ENCODE assay signal across 10 mouse cellular contexts in the genomic region with DNA sequence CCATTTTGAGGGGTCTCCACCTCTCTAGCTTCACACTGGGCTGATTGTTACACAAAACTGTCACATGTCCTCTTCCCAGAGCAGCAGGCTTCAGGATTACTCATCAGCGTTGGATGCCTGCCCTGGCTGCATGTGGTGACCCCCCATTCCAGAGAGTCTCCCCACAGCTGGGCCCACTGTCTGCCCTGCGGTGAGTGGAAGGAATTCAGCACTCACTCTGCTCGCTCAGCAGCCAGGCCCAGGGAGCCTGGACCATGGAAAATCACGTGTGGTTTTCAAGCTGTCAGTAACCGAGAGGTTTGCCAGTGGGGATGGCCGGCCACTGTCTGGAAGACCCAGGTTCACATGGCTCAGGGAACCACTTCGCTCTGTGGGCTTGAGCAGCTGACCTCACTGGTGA. TPM values are rescaled to one million over a fixed set of nuclear protein-coding genes. Genes with fewer than 3 reads are reported as not detected.
DNase-seq lines count a peak whose midpoint lies in the region; ATAC-seq and TF ChIP-seq lines count a peak whose summit lies in the region.
"Had no signal": no experiment of that assay in that cellular context is flagged by ENCODE, and none has a peak within 500 bp of the region (broad histone marks: within the 10 kb centered on the region; RNA-seq: fewer than 3 reads in every experiment).

No protein-coding gene starts in this region.

- no peak overlapping the region for H3K9ac ChIP-seq in hindbrain, postnatal 0 days (replicated peaks; ENCODE audit: low read length)
- H3K9ac ChIP-seq in limb, embryonic 13.5 days, result peak overlapping the region; percentile 21; the same call in 1 of the 2 replicates

- H3K27ac ChIP-seq in gastrocnemius, adult 2 months, result peak overlapping the region; percentile 93
- peak overlapping the region; percentile 33; the same call in 1 of the 2 replicates for H3K27ac ChIP-seq in hindbrain, postnatal 0 days
- peak overlapping the region; percentile 74 for H3K27ac ChIP-seq in limb, embryonic 13.5 days
- H3K27ac ChIP-seq: macrophage had no signal

- H3K4me3 ChIP-seq in C2C12 (ENCODE audit: insufficient read depth, poor library complexity, severe bottlenecking), result no peak overlapping the region
- peak overlapping the region; percentile 36; the same call in 1 of the 2 replicates for H3K4me3 ChIP-seq in gastrocnemius, adult 2 months
- no peak overlapping the region for H3K4me3 ChIP-seq in hindbrain, postnatal 0 days (ENCODE audit: low read length)
- no peak overlapping the region for H3K4me3 ChIP-seq in limb, embryonic 13.5 days

- H3K4me2 ChIP-seq in hindbrain, postnatal 0 days (ENCODE audit: low read depth, low read length), result no peak overlapping the region
- H3K4me2 ChIP-seq in limb, embryonic 13.5 days (replicated peaks), result no peak overlapping the region

- 21% methylated on average over 7 of the region's 7 CpGs for WGBS in hindbrain, postnatal 0 days
- 30% methylated on average over 7 of the region's 7 CpGs for WGBS in limb, embryonic 13.5 days

- DNase-seq in cerebellum, postnatal 10 days, result peak; percentile 77 to 82
- no peak for DNase-seq in cerebellum, adult 9-11 months
- DNase-seq in gastrocnemius, adult 2 months, result peak; percentile 86
- DNase-seq in hindbrain, postnatal 0 days (ENCODE audit: low spot score), result peak; percentile 71
- no peak for DNase-seq in cerebellum, adult 9-10 months

- H3K79me2 ChIP-seq in C2C12 (ENCODE audit: control insufficient read depth, insufficient read depth), result no peaks in the 10 kb centered on the region

- no peaks in the 10 kb centered on the region for H3K27me3 ChIP-seq in C2C12 (ENCODE audit: control insufficient read depth, insufficient read depth, insufficient read length)
- no peaks in the 10 kb centered on the region for H3K27me3 ChIP-seq in hindbrain, postnatal 0 days (ENCODE audit: insufficient read depth, low read length)
- peaks cover 14% of the 10 kb centered on the region for H3K27me3 ChIP-seq in limb, embryonic 13.5 days

- H3K9me3 ChIP-seq in hindbrain, postnatal 0 days (ENCODE audit: low read length), result no peaks in the 10 kb centered on the region
- H3K9me3 ChIP-seq in limb, embryonic 13.5 days, result peaks cover 5% of the 10 kb centered on the region; the same call in 1 of the 2 replicates

- peak overlapping the region; percentile 9 for H3ac ChIP-seq in C2C12 (ENCODE audit: control insufficient read depth, insufficient read length, low read depth)

- TF ChIP-seq CTCF in C2C12 (IDR thresholded peaks at IDR 0.05; ENCODE audit: control insufficient read depth, insufficient read depth, insufficient read length), result no peak
- no peak for TF ChIP-seq CTCF in gastrocnemius, adult 2 months (IDR thresholded peaks at IDR 0.05)
- TF ChIP-seq CTCF in hindbrain, postnatal 0 days (IDR thresholded peaks at IDR 0.05; ENCODE audit: low read depth), result no peak

- no peaks in the 10 kb centered on the region for H3K36me3 ChIP-seq in C2C12 (ENCODE audit: control insufficient read depth, insufficient read depth)
- no peaks in the 10 kb centered on the region for H3K36me3 ChIP-seq in hindbrain, postnatal 0 days (ENCODE audit: insufficient read depth, low read length)
- H3K36me3 ChIP-seq in limb, embryonic 13.5 days, result no peaks in the 10 kb centered on the region

- H3K79me3 ChIP-seq in C2C12 (ENCODE audit: low read depth), result no peaks in the 10 kb centered on the region

- ATAC-seq in hindbrain, postnatal 0 days, result peak; percentile 78
- ATAC-seq in limb, embryonic 13.5 days (ENCODE audit: low FRiP score, low read depth), result peak; percentile 80
- no peak for ATAC-seq in granulocyte monocyte progenitor cell, adult 5-6 weeks (replicated peaks; ENCODE audit: poor library complexity, severe bottlenecking)

- intact Hi-C loops in gastrocnemius, adult 2 months (cut with DNase I), result no loop called here

- peaks cover 6% of the 10 kb centered on the region; the same call in 1 of the 2 replicates for H3K4me1 ChIP-seq in hindbrain, postnatal 0 days (ENCODE audit: insufficient read depth, low read length)
- H3K4me1 ChIP-seq in limb, embryonic 13.5 days, result peaks cover 23% of the 10 kb centered on the region

TF ChIP-seq in C2C12, 6 proteins besides CTCF, POLR2A, EP300 and RAD21:
- TF ChIP-seq CEBPB (IDR thresholded peaks at IDR 0.05; ENCODE audit: low read depth) (peak; percentile 45), MAX (IDR thresholded peaks at IDR 0.05) (peak; percentile 81), FOSL1 (IDR thresholded peaks at IDR 0.05; ENCODE audit: insufficient read depth, low read length, poor library complexity, severe bottlenecking) (peak; percentile 40), MYOD1 (IDR thresholded peaks at IDR 0.05; ENCODE audit: control insufficient read depth, insufficient read length, low read depth) (peak; percentile 74), MYOG (IDR thresholded peaks at IDR 0.05; ENCODE audit: control insufficient read depth, extremely low read depth, insufficient read length) (no peak), USF1 (IDR thresholded peaks at IDR 0.05; ENCODE audit: low read depth) (peak; percentile 89)

RNA-seq across cellular contexts. Expression of a gene that starts 5.8 kb away (rescaled TPM):
- polyA plus RNA-seq in C2C12 (2012; fragmentation: generic; extraction: Trizol), result 121 TPM
- 10 to 100 TPM; 52.8 to 72.3 TPM for total RNA-seq in gastrocnemius, adult 2 months (2021)
- total RNA-seq in hindbrain, postnatal 0 days (2014; rRNA removed), result 21.2 and 24.9 TPM in 2 replicates
- polyA plus RNA-seq in hindbrain, postnatal 0 days (2015; fragmentation: Nextera tagmentation; extraction: Ambion mirVana), result 30.6 and 33.3 TPM in 2 replicates
- polyA plus RNA-seq in limb, embryonic 13.5 days (2015; fragmentation: Nextera tagmentation; extraction: Ambion mirVana), result 36.8 and 38.1 TPM in 2 replicates
- not detected in 2 replicates for total RNA-seq in granulocyte monocyte progenitor cell, adult 5-6 weeks (2014; fragmentation: Nextera tagmentation)
- total RNA-seq in granulocyte monocyte progenitor cell, adult 5-6 weeks (2017), result not detected in 2 replicates
- total RNA-seq: common myeloid progenitor, adult 5-6 weeks had no signal

RNA-seq across cellular contexts. Expression of a gene that starts 18.1 kb away (rescaled TPM):
- 6.8 TPM for polyA plus RNA-seq in C2C12 (2012; fragmentation: generic; extraction: Trizol)
- total RNA-seq in gastrocnemius, adult 2 months (2021), result 1 to 10 TPM; 1.7 to 3.1 TPM
- 4.9 and 14.7 TPM in 2 replicates for total RNA-seq in hindbrain, postnatal 0 days (2014; rRNA removed)
- polyA plus RNA-seq in hindbrain, postnatal 0 days (2015; fragmentation: Nextera tagmentation; extraction: Ambion mirVana), result 6.2 and 7.2 TPM in 2 replicates
- 10.5 and 11.4 TPM in 2 replicates for polyA plus RNA-seq in limb, embryonic 13.5 days (2015; fragmentation: Nextera tagmentation; extraction: Ambion mirVana)
- 0.73 and 2.3 TPM in 2 replicates for total RNA-seq in granulocyte monocyte progenitor cell, adult 5-6 weeks (2014; fragmentation: Nextera tagmentation)
- 0.26 TPM in 1 of 2 replicates, not detected in the other for total RNA-seq in granulocyte monocyte progenitor cell, adult 5-6 weeks (2017)

RNA-seq across cellular contexts. Expression of a gene that starts 22.2 kb away (rescaled TPM):
- polyA plus RNA-seq in C2C12 (2012; fragmentation: generic; extraction: Trizol), result 154 TPM
- 10 to 100 TPM; 39.7 to 48.5 TPM for total RNA-seq in gastrocnemius, adult 2 months (2021)
- total RNA-seq in hindbrain, postnatal 0 days (2014; rRNA removed), result 32.9 and 36.6 TPM in 2 replicates
- 49.5 and 51.6 TPM in 2 replicates for polyA plus RNA-seq in hindbrain, postnatal 0 days (2015; fragmentation: Nextera tagmentation; extraction: Ambion mirVana)
- polyA plus RNA-seq in limb, embryonic 13.5 days (2015; fragmentation: Nextera tagmentation; extraction: Ambion mirVana), result 125 and 137 TPM in 2 replicates
- total RNA-seq in granulocyte monocyte progenitor cell, adult 5-6 weeks (2014; fragmentation: Nextera tagmentation), result 84.1 and 88.5 TPM in 2 replicates
- total RNA-seq in granulocyte monocyte progenitor cell, adult 5-6 weeks (2017), result 55.8 and 95.4 TPM in 2 replicates

RNA-seq across cellular contexts. Expression of a gene that starts 42.7 kb away (rescaled TPM):
- polyA plus RNA-seq in C2C12 (2012; fragmentation: generic; extraction: Trizol), result not detected
- total RNA-seq in gastrocnemius, adult 2 months (2021), result not detected
- total RNA-seq in hindbrain, postnatal 0 days (2014; rRNA removed), result 0.79 TPM in 1 of 2 replicates, not detected in the other
- polyA plus RNA-seq in hindbrain, postnatal 0 days (2015; fragmentation: Nextera tagmentation; extraction: Ambion mirVana), result not detected in 2 replicates
- polyA plus RNA-seq in limb, embryonic 13.5 days (2015; fragmentation: Nextera tagmentation; extraction: Ambion mirVana), result 0.80 TPM in 1 of 2 replicates, not detected in the other
- not detected in 2 replicates for total RNA-seq in granulocyte monocyte progenitor cell, adult 5-6 weeks (2014; fragmentation: Nextera tagmentation)
- not detected in 2 replicates for total RNA-seq in granulocyte monocyte progenitor cell, adult 5-6 weeks (2017)
- total RNA-seq: common myeloid progenitor, adult 5-6 weeks had no signal
- polyA plus RNA-seq: macrophage had no signal

RNA-seq across cellular contexts. Expression of a gene that starts 52.4 kb away (rescaled TPM):
- 3.3 TPM for polyA plus RNA-seq in C2C12 (2012; fragmentation: generic; extraction: Trizol)
- total RNA-seq in gastrocnemius, adult 2 months (2021), result 1,000 to 10,000 TPM; 2,835 to 2,943 TPM
- total RNA-seq in hindbrain, postnatal 0 days (2014; rRNA removed), result 1.4 and 2.0 TPM in 2 replicates
- 2.8 and 3.4 TPM in 2 replicates for polyA plus RNA-seq in hindbrain, postnatal 0 days (2015; fragmentation: Nextera tagmentation; extraction: Ambion mirVana)
- polyA plus RNA-seq in limb, embryonic 13.5 days (2015; fragmentation: Nextera tagmentation; extraction: Ambion mirVana), result 57.5 and 63.3 TPM in 2 replicates
- total RNA-seq in granulocyte monocyte progenitor cell, adult 5-6 weeks (2014; fragmentation: Nextera tagmentation), result not detected in 2 replicates
- total RNA-seq in granulocyte monocyte progenitor cell, adult 5-6 weeks (2017), result not detected in 2 replicates
- total RNA-seq: common myeloid progenitor, adult 5-6 weeks had no signal
- polyA plus RNA-seq: macrophage had no signal

Comparison
In these comparisons a context has a peak if more than half of its experiments do, and no peak if none do; other contexts are left out.
1. DNase-seq: peak in cerebellum, postnatal 10 days (2 of 2), gastrocnemius, adult 2 months (single experiment) and hindbrain, postnatal 0 days (single experiment); none in cerebellum, adult 9-11 months (single experiment) and cerebellum, adult 9-10 months (single experiment).
2. H3K27ac ChIP-seq: peak in every context shown above with its lines; median percentile 93 in gastrocnemius, adult 2 months; 74 in limb, embryonic 13.5 days; 33 in hindbrain, postnatal 0 days.
3. RNA of a gene that starts 5.8 kb away (total RNA-seq): 52.8 to 72.3 TPM in gastrocnemius, adult 2 months and 21.2 to 24.9 TPM in hindbrain, postnatal 0 days; not detected in granulocyte monocyte progenitor cell, adult 5-6 weeks; every median in the first group is over 10 times any median in the second.